In the genomic region with DNA sequence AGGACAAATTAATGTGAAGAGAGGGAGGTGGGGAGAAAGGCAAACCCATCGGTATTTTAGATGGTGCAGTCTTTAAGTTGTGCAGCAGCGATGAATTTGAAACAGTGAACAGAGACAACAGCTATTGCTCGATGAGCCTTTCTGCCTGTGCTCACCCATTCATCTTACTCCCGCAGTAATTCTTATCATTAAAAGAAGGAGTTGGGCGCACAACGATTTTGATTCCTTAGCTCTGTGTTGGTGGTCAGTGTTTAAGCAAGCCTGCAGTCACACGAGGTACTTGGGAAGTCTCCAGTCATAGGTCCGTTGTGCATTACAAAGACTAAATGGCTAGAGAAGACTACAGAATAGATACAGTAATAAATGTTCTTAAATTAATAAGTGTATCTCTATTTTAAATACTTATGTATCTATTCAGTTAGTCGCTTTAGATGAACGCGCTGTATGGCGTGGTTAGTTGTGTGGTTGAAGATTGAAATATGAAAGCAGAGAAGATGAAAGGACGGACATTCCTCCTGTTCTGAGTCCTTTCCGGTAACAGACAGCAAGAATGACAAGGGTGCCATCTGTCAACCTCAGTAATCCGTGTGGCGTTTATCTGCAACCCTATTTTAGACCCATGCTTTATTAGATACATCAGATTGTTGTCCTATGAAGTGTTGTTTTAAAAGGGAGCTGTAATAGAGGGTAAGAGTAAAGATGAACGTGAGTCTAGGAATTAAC, we compare ENCODE assay signal across 1 mouse cellular context.
TF ChIP-seq lines count a peak whose summit lies in the region.

No protein-coding gene starts in this region.

TF ChIP-seq in CH12.LX, 34 proteins besides CTCF, POLR2A, EP300 and RAD21:
- no peak for TF ChIP-seq POLR2AphosphoS2 (IDR thresholded peaks at IDR 0.05; ENCODE audit: low read depth, low read length)
- no peak for TF ChIP-seq GABPA (IDR thresholded peaks at IDR 0.05; ENCODE audit: insufficient replicate concordance, low read depth, low read length)
- TF ChIP-seq ZKSCAN1 (IDR thresholded peaks at IDR 0.05; ENCODE audit: borderline replicate concordance, low read depth, low read length), result no peak
- no peak for TF ChIP-seq MYC (IDR thresholded peaks at IDR 0.05; ENCODE audit: low read depth, low read length)
- no peak for TF ChIP-seq JUN (IDR thresholded peaks at IDR 0.05; ENCODE audit: insufficient read depth, low read depth, low read length)
- TF ChIP-seq ZMIZ1 (IDR thresholded peaks at IDR 0.05; ENCODE audit: low read depth, low read length), result no peak
- TF ChIP-seq PAX5 (IDR thresholded peaks at IDR 0.05; ENCODE audit: low read length), result no peak
- TF ChIP-seq KAT2A (IDR thresholded peaks at IDR 0.05; ENCODE audit: insufficient replicate concordance, low read length), result no peak
- TF ChIP-seq ETS1 (conservative IDR thresholded peaks at IDR 0.05; ENCODE audit: low read depth, low read length), result no peak
- no peak for TF ChIP-seq BHLHE40 (IDR thresholded peaks at IDR 0.05; ENCODE audit: low read depth, low read length)
- TF ChIP-seq USF1 (IDR thresholded peaks at IDR 0.05; ENCODE audit: low read depth, low read length), result no peak
- TF ChIP-seq JUND (conservative IDR thresholded peaks at IDR 0.05; ENCODE audit: low read depth, low read length), result no peak
- TF ChIP-seq ZNF384 (IDR thresholded peaks at IDR 0.05; ENCODE audit: low read depth, low read length), result no peak
- no peak for TF ChIP-seq TBP (conservative IDR thresholded peaks at IDR 0.05; ENCODE audit: low read depth, low read length)
- no peak for TF ChIP-seq MXI1 (IDR thresholded peaks at IDR 0.05; ENCODE audit: low read depth, low read length)
- no peak for TF ChIP-seq SIN3A (IDR thresholded peaks at IDR 0.05; ENCODE audit: low read length)
